Mouse (Mus musculus) T-helper 17 cell (primary cell): ENCODE measurements around the gene Cct5.

ENCODE experiments used
- in situ Hi-C, 2 experiments: fragments of 300-600 bp; cut with MboI, MseI; formaldehyde crosslinking; loops; 1 replicate in 1 of 2; 2 replicates in 1 of 2; pipeline ENCODE4 v1.15.1; 2025; ENCODE audit warnings: high pct_unique_total_duplicates in 2 of 2

Gene Cct5

GRCm38 (mm10) chr15:31601646-31602374, at the start of gene Cct5, which contains the start of gene Fam173b:
Gene Cct5, minus strand, starts transcription at chr15:31601804.
Gene Fam173b, plus strand, starts transcription at chr15:31601852.
- in situ Hi-C loops = loop anchor here (5.0 kb wide), 1 partner anchor 380 kb away; the partner anchor contains the start of gene Dap (in 2 of the 2)

- in situ Hi-C loops = no loop called here
These were observed 49.2 kb upstream of the Cct5 start for GRCm38 (mm10) chr15:31650821-31651220.

GRCm38 (mm10) chr15:31649691-31650090, 48.1 kb upstream of the Cct5 start:
- in situ Hi-C loops = no loop called here

- in situ Hi-C loops = no loop called here
These were observed 46.4 kb upstream of the Cct5 start for GRCm38 (mm10) chr15:31647851-31648569.

GRCm38 (mm10) chr15:31647225-31647624, 45.6 kb upstream of the Cct5 start:
- in situ Hi-C loops = no loop called here

GRCm38 (mm10) chr15:31636091-31636595, 34.5 kb upstream of the Cct5 start:
- in situ Hi-C loops = no loop called here

- in situ Hi-C loops = no loop called here
These were observed 33.0 kb upstream of the Cct5 start for GRCm38 (mm10) chr15:31634582-31634981.

GRCm38 (mm10) chr15:31632478-31632877, 30.9 kb upstream of the Cct5 start:
- in situ Hi-C loops = no loop called here

- in situ Hi-C loops = no loop called here
These were observed 29.8 kb upstream of the Cct5 start for GRCm38 (mm10) chr15:31631396-31631858.

- in situ Hi-C loops = no loop called here
These were observed 28.0 kb upstream of the Cct5 start for GRCm38 (mm10) chr15:31629556-31629955.

GRCm38 (mm10) chr15:31628180-31628579, 26.6 kb upstream of the Cct5 start:
- in situ Hi-C loops = no loop called here

GRCm38 (mm10) chr15:31627277-31628154, 25.9 kb upstream of the Cct5 start:
- in situ Hi-C loops = no loop called here

- in situ Hi-C loops = loop anchor here in 1 of 2 experiments (10.0 kb wide), 1 partner anchor 1145 kb away; no protein-coding TSS in a partner anchor
These were observed 17.9 kb upstream of the Cct5 start for GRCm38 (mm10) chr15:31619521-31619920.

GRCm38 (mm10) chr15:31617261-31617660, 15.7 kb upstream of the Cct5 start:
- in situ Hi-C loops = loop anchor here in 1 of 2 experiments (10.0 kb wide), 1 partner anchor 1148 kb away; no protein-coding TSS in a partner anchor

- in situ Hi-C loops = loop anchor here in 1 of 2 experiments (10.0 kb wide), 1 partner anchor 1150 kb away; no protein-coding TSS in a partner anchor
These were observed 13.1 kb upstream of the Cct5 start for GRCm38 (mm10) chr15:31614666-31615065.

GRCm38 (mm10) chr15:31613826-31614453, 12.3 kb upstream of the Cct5 start:
- in situ Hi-C loops = loop anchor here in 1 of 2 experiments (10.0 kb wide), 1 partner anchor 1151 kb away; no protein-coding TSS in a partner anchor

GRCm38 (mm10) chr15:31611976-31612375, 10.4 kb upstream of the Cct5 start:
- in situ Hi-C loops = loop anchor here in 1 of 2 experiments (10.0 kb wide), 1 partner anchor 1153 kb away; no protein-coding TSS in a partner anchor

- in situ Hi-C loops = loop anchor here in 1 of 2 experiments (10.0 kb wide), 1 partner anchor 1154 kb away; no protein-coding TSS in a partner anchor
These were observed 9.4 kb upstream of the Cct5 start for GRCm38 (mm10) chr15:31611027-31611426.

- in situ Hi-C loops = no loop called here
These were observed 5.2 kb upstream of the Cct5 start for GRCm38 (mm10) chr15:31606821-31607220.

GRCm38 (mm10) chr15:31603113-31603512, 1.5 kb upstream of the Cct5 start:
- in situ Hi-C loops = loop anchor here (5.0 kb wide), 1 partner anchor 381 kb away; the partner anchor contains the start of gene Dap (in 2 of the 2)
